Mouse (Mus musculus): ENCODE data around the gene Tubgcp3. TPM values are rescaled to one million over a fixed set of nuclear protein-coding genes. Genes with fewer than 3 reads are reported as not detected.
"Not testable (repeated sequence)": the region's sequence is repeated elsewhere in the genome, so short reads cannot be mapped to it uniquely, and the experiment has no call there.

Tubgcp3 gene
- polyA plus RNA-seq, 1 experiment from 2014 or later: 38.6 TPM

DNA sequence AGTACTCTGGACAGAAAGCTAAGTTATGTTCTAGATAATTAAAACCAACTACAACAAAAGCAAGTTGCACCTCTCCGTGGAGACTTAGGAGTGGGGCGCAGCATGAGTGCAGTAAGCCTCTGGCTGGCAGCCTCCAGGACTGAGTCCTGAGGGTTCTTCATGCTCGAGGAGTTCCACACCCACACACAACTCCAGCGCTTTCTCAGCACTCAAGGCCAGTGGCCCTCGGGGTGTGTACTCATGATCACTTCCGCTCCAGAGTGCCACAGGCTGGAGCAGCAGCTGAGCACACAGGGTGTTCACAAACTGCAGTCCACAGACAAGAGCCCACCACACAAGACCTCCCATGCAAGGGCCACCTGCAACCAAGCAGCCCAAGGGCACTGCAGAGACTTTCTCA, 30.5 kb downstream of the Tubgcp3 start:
- no peaks in the 10 kb centered on the region for H3K27me3 ChIP-seq
- no peak overlapping the region for H3K27ac ChIP-seq (replicated peaks)
- H3K4me3 ChIP-seq (replicated peaks): no peak overlapping the region
- no peak overlapping the region for H3K9ac ChIP-seq
- no peaks in the 10 kb centered on the region for H3K4me1 ChIP-seq
- no peaks in the 10 kb centered on the region for H3K9me3 ChIP-seq (replicated peaks)
- WGBS: 81% methylated on average over 6 of the region's 6 CpGs
- no peak for ATAC-seq (ENCODE audit: insufficient number of reproducible peaks, low FRiP score, low TSS enrichment, low read depth)
- no peak overlapping the region for H3K4me2 ChIP-seq (replicated peaks)
- peaks cover 56% of the 10 kb centered on the region for H3K36me3 ChIP-seq

GRCm38 (mm10) chr8:12638446-12638845, 33.6 kb downstream of the Tubgcp3 start:
- no peaks in the 10 kb centered on the region for H3K27me3 ChIP-seq
- no peak overlapping the region for H3K27ac ChIP-seq (replicated peaks)
- WGBS: 88% methylated on average over 11 of the region's 11 CpGs
- no peak for ATAC-seq (ENCODE audit: insufficient number of reproducible peaks, low FRiP score, low TSS enrichment, low read depth)
- no peak overlapping the region for H3K4me2 ChIP-seq (replicated peaks)
- H3K4me1 ChIP-seq: no peaks in the 10 kb centered on the region
- no peaks in the 10 kb centered on the region for H3K9me3 ChIP-seq (replicated peaks)
- peaks cover 62% of the 10 kb centered on the region for H3K36me3 ChIP-seq
- no peak overlapping the region for H3K4me3 ChIP-seq (replicated peaks)
- no peak overlapping the region for H3K9ac ChIP-seq

GRCm38 (mm10) chr8:12635366-12635765, 36.7 kb downstream of the Tubgcp3 start:
- Histone ChIP-seq H3K27ac (replicated peaks) (no peak overlapping the region), H3K4me1 (no peaks in the 10 kb centered on the region), H3K27me3 (no peaks in the 10 kb centered on the region), H3K4me2 (replicated peaks) (no peak overlapping the region), H3K4me3 (replicated peaks) (no peak overlapping the region), H3K9me3 (replicated peaks) (no peaks in the 10 kb centered on the region), H3K36me3 (peaks cover 71% of the 10 kb centered on the region), H3K9ac (no peak overlapping the region)
- WGBS: 89% methylated on average over 2 of the region's 2 CpGs
- ATAC-seq (ENCODE audit: insufficient number of reproducible peaks, low FRiP score, low TSS enrichment, low read depth): no peak

GRCm38 (mm10) chr8:12629079-12629478, 43.0 kb downstream of the Tubgcp3 start:
- Histone ChIP-seq H3K9ac (no peak overlapping the region), H3K36me3 (peaks cover 51% of the 10 kb centered on the region), H3K4me3 (replicated peaks) (no peak overlapping the region), H3K4me2 (replicated peaks) (no peak overlapping the region), H3K27ac (replicated peaks) (no peak overlapping the region), H3K27me3 (no peaks in the 10 kb centered on the region), H3K9me3 (replicated peaks) (no peaks in the 10 kb centered on the region), H3K4me1 (no peaks in the 10 kb centered on the region)
- WGBS: 34% methylated on average over 3 of the region's 3 CpGs
- ATAC-seq (ENCODE audit: insufficient number of reproducible peaks, low FRiP score, low TSS enrichment, low read depth): no peak

GRCm38 (mm10) chr8:12625890-12626289, 46.2 kb downstream of the Tubgcp3 start:
- Histone ChIP-seq H3K9me3 (replicated peaks) (no peaks in the 10 kb centered on the region), H3K9ac (no peak overlapping the region), H3K4me2 (replicated peaks) (no peak overlapping the region), H3K36me3 (peaks cover 66% of the 10 kb centered on the region), H3K27ac (replicated peaks) (no peak overlapping the region), H3K27me3 (no peaks in the 10 kb centered on the region), H3K4me1 (no peaks in the 10 kb centered on the region), H3K4me3 (replicated peaks) (no peak overlapping the region)
- WGBS: 67% methylated on average over 5 of the region's 5 CpGs
- no peak for ATAC-seq (ENCODE audit: insufficient number of reproducible peaks, low FRiP score, low TSS enrichment, low read depth)

GRCm38 (mm10) chr8:12621550-12622222, 50.4 kb downstream of the Tubgcp3 start:
- Histone ChIP-seq H3K4me1 (no peaks in the 10 kb centered on the region), H3K9me3 (replicated peaks) (no peaks in the 10 kb centered on the region), H3K9ac (no peak overlapping the region), H3K4me2 (replicated peaks) (no peak overlapping the region), H3K36me3 (peaks cover 60% of the 10 kb centered on the region), H3K4me3 (replicated peaks) (no peak overlapping the region), H3K27me3 (no peaks in the 10 kb centered on the region), H3K27ac (replicated peaks) (no peak overlapping the region)
- 87% methylated on average over 18 of the region's 18 CpGs for WGBS
- no peak for ATAC-seq (ENCODE audit: insufficient number of reproducible peaks, low FRiP score, low TSS enrichment, low read depth)

- not testable (repeated sequence) for H3K4me1 ChIP-seq; H3K4me3 ChIP-seq (replicated peaks); H3K27me3 ChIP-seq; H3K9ac ChIP-seq; H3K4me2 ChIP-seq (replicated peaks); ATAC-seq (ENCODE audit: insufficient number of reproducible peaks, low FRiP score, low TSS enrichment, low read depth); H3K9me3 ChIP-seq (replicated peaks); H3K27ac ChIP-seq (replicated peaks)
- peaks cover 57% of the 10 kb centered on the region for H3K36me3 ChIP-seq
- WGBS: 82% methylated on average over 3 of the region's 3 CpGs
Observed at GRCm38 (mm10) chr8:12617369-12617768, 54.7 kb downstream of the Tubgcp3 start.

- Histone ChIP-seq H3K4me2 (replicated peaks) (no peak overlapping the region), H3K36me3 (peaks cover 27% of the 10 kb centered on the region), H3K9ac (no peak overlapping the region), H3K27ac (replicated peaks) (no peak overlapping the region), H3K4me1 (no peaks in the 10 kb centered on the region), H3K27me3 (no peaks in the 10 kb centered on the region), H3K9me3 (replicated peaks) (no peaks in the 10 kb centered on the region), H3K4me3 (replicated peaks) (no peak overlapping the region)
- 71% methylated on average over 7 of the region's 7 CpGs for WGBS
- ATAC-seq (ENCODE audit: insufficient number of reproducible peaks, low FRiP score, low TSS enrichment, low read depth): no peak
Observed at GRCm38 (mm10) chr8:12613201-12613600, 58.8 kb downstream of the Tubgcp3 start.

GRCm38 (mm10) chr8:12609752-12610449, 62.1 kb downstream of the Tubgcp3 start:
- H3K9ac ChIP-seq: no peak overlapping the region
- no peak overlapping the region for H3K4me3 ChIP-seq (replicated peaks)
- H3K4me2 ChIP-seq (replicated peaks): no peak overlapping the region
- H3K27me3 ChIP-seq: no peaks in the 10 kb centered on the region
- no peaks in the 10 kb centered on the region for H3K9me3 ChIP-seq (replicated peaks)
- 0 out of 2 replicates have a peak overlapping the region, but pooled peaks have one; percentile 4 for H3K27ac ChIP-seq (replicated peaks)
- no peak for ATAC-seq (ENCODE audit: insufficient number of reproducible peaks, low FRiP score, low TSS enrichment, low read depth)
- H3K4me1 ChIP-seq: no peaks in the 10 kb centered on the region
- 67% methylated on average over 12 of the region's 12 CpGs for WGBS
- H3K36me3 ChIP-seq: peaks cover 7% of the 10 kb centered on the region

GRCm38 (mm10) chr8:12608810-12609209, 63.2 kb downstream of the Tubgcp3 start:
- no peak for ATAC-seq (ENCODE audit: insufficient number of reproducible peaks, low FRiP score, low TSS enrichment, low read depth)
- Histone ChIP-seq H3K4me1 (no peaks in the 10 kb centered on the region), H3K9ac (no peak overlapping the region), H3K4me3 (replicated peaks) (no peak overlapping the region), H3K27me3 (peaks cover 4% of the 10 kb centered on the region; the same call in 1 of the 2 replicates), H3K4me2 (replicated peaks) (no peak overlapping the region), H3K27ac (replicated peaks) (no peak overlapping the region), H3K9me3 (replicated peaks) (no peaks in the 10 kb centered on the region), H3K36me3 (no peaks in the 10 kb centered on the region)
- WGBS: 72% methylated on average over 10 of the region's 10 CpGs

- H3K9ac ChIP-seq: no peak overlapping the region
- H3K27ac ChIP-seq (replicated peaks): no peak overlapping the region
- no peaks in the 10 kb centered on the region for H3K4me1 ChIP-seq
- WGBS: 22% methylated on average over 6 of the region's 6 CpGs
- H3K9me3 ChIP-seq (replicated peaks): no peaks in the 10 kb centered on the region
- H3K4me3 ChIP-seq (replicated peaks): no peak overlapping the region
- H3K27me3 ChIP-seq: peaks cover 5% of the 10 kb centered on the region; the same call in 1 of the 2 replicates
- no peak for ATAC-seq (ENCODE audit: insufficient number of reproducible peaks, low FRiP score, low TSS enrichment, low read depth)
- no peak overlapping the region for H3K4me2 ChIP-seq (replicated peaks)
- H3K36me3 ChIP-seq: no peaks in the 10 kb centered on the region
Observed at GRCm38 (mm10) chr8:12607223-12607622, 64.8 kb downstream of the Tubgcp3 start.

Measured in embryonic facial prominence, embryonic 15.5 days (tissue).